Mouse (Mus musculus): Measurements from ENCODE around the gene Ankrd6. TPM values are rescaled to one million over a fixed set of nuclear protein-coding genes. Genes with fewer than 3 reads are reported as not detected.
"Not testable (repeated sequence)": the region's sequence is repeated elsewhere in the genome, so short reads cannot be mapped to it uniquely, and the experiment has no call there.

Ankrd6 gene
- 10.1 and 12.8 TPM in 2 replicates for polyA plus RNA-seq (2015; fragmentation: Nextera tagmentation; extraction: Ambion mirVana)

GRCm38 (mm10) chr4:32950356-32951034 is at the start of gene Ankrd6:
Gene Ankrd6 (minus strand): TSS chr4:32950841.
- peak; percentile 88 for DNase-seq (ENCODE audit: low spot score)

DNA sequence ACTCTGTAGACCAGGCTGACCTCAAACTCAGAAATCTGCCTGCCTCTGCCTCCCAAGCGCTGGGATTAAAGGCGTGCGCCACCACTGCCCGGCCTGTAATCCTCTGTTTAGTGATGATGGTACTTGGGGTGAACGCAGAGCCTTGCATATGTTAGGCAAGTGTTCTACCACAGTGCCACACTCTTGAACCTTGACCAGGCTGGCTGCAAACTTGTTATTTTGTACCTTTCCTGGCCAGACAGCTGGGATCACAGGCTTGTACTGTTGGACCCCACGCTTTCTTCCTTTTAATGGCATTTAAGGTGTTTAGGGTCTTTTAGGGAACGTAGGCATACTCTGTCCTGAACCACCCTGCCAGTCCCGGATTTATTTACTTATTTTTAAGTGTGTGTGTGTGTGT is 48.4 kb upstream of the Ankrd6 start:
- no peak for DNase-seq (ENCODE audit: low spot score)

DNA sequence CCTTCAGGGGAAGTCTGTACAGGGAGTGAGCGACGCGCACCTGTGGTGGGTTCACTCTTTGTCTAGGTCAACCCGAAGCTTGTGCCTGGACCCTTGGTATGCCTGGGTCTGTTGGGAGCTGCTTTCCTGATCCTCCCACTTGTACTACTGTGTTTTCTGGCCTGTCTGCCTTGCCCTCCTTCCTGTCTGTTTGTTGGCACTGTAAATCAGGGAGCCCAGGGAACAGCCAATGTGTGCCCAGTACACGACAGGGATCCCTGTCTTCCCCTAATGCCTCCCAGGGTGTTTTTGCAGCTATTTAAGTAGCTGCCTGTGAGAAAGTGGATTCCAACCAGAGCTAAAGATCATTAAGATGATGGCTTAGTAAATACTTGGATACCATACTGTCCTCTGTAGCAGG is 46.9 kb upstream of the Ankrd6 start:
- DNase-seq (ENCODE audit: low spot score), result no peak

GRCm38 (mm10) chr4:32996083-32996482 is 45.4 kb upstream of the Ankrd6 start:
- no peak for DNase-seq (ENCODE audit: low spot score)

DNA sequence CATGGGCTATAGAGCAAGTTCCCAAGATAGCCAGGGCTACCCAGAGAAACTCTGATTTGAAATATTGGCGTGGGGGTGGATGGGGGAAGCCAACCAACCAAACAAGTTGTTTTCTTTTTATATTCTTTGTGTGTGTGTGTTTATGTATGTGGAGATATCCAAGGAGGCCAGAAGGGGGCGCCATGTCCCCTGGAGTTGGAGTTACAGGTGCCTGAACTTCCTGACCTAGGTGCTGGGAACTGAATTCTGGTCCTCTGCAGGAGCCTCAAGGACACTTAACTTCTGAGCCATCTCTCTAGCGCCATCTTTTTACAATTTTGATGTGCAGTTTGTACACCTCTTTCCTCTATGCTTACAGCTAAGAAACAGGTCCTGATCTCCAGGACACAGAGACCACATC is 43.5 kb upstream of the Ankrd6 start:
- no peak for DNase-seq (ENCODE audit: low spot score)

GRCm38 (mm10) chr4:32989346-32989745 is 38.7 kb upstream of the Ankrd6 start:
- DNase-seq (ENCODE audit: low spot score), result no peak

DNA sequence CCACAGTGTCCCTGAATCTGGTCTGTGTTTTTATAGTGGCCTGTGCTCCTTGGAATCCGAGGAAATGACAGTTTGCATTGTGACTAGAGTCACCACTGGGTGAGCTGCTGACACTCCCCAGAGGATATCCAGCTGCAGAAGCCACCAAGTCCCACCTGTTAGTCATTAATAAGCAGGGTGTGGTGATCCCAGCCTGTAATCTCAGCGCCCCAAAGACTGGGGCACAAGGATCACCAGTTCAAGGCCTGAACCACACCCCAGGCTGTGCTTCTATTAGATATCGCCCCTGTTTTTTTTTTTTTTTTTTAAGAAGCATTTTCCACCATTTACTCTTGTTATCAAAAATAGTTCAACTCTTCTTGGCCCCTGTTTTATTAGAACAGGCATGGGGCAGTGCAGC is 36.4 kb upstream of the Ankrd6 start:
- no peak for DNase-seq (ENCODE audit: low spot score)

DNA sequence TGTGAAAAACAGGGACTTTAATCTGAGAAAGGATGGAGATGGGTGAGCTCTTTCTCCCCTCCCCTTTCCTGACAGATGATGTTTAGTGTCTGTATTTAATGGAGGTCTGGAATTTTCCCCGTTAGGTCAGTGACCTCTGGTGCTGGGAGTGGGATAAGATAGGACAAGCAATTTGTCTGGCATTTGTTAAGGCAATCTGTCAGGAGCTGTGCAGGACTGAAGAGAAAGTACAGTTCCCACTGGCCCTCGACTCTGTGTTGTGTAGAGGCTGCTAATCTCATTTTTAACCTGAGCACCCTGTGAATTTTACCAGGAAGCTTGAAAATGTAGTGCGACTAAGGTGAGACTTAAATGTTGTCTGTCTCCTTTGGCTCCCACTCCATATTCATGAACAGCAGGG is 35.0 kb upstream of the Ankrd6 start:
- DNase-seq (ENCODE audit: low spot score), result no peak

- DNase-seq (ENCODE audit: low spot score), result peak; percentile 59
Measured at GRCm38 (mm10) chr4:32984801-32985675, 34.4 kb upstream of the Ankrd6 start.

GRCm38 (mm10) chr4:32984242-32984641 is 33.6 kb upstream of the Ankrd6 start:
- DNase-seq (ENCODE audit: low spot score), result peak; percentile 38

GRCm38 (mm10) chr4:32983176-32984155 is 32.8 kb upstream of the Ankrd6 start:
- peak; percentile 81 for DNase-seq (ENCODE audit: low spot score)

DNA sequence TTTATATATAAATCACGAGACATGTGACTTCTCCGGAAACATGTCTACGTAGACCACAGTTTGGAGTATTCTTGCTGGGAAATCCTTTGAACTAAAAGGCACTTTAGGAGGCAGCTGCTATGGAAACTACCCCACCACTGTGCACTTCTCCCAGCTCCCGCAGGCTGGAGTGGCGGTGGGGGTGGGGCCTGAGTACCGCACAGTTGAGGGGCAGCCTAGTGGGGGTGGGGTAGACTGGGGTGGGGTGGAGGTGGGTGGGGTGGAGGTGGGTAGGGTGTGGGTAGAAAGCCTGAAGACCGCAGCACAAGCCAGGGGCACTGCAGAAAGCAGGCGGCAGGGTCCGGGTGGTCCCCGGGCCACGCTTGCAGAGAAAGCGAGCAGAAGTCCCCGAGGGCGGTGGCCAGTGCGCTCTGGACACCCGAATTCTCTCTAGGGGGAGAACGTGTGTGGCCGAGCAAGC is 32.1 kb upstream of the Ankrd6 start, which contains the start of gene Rragd:
Gene Rragd, plus strand, starts transcription at position 322 of the 460 bp plus-strand sequence.
- DNase-seq (ENCODE audit: low spot score), result peak; percentile 55

DNA sequence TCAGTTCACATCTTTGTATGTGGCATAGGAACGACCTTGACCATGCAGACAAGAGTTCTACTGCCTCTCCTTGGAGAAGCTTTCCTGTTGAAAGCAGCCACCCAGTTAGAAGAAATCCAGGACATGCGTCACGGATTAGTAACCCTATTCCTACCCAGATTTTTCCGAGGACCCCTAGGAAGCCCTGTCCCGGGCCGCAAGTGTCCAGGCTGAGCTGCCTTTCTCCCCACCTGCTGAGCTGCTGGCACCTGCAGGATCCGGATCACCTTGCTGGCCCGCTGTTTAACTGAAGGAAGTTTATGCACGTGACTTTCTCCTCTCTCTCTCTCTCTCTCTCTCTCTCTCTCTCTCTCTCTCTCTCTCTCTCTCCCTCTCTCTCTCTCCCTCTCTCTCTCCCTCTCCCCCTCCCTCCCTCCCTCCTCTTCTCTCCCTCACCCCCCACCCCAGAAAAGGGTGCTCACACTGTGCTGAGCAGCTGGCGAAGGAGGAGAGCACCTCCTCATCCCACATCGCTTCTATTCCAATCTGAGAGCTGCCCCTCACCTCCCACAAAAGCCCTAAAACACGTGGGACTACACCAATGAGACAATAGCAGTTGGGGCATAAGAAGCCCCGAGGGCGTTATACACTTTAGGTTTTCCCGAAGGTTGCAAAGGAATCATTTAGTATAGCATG is 31.5 kb upstream of the Ankrd6 start:
- DNase-seq (ENCODE audit: low spot score), result peak; percentile 21

DNA sequence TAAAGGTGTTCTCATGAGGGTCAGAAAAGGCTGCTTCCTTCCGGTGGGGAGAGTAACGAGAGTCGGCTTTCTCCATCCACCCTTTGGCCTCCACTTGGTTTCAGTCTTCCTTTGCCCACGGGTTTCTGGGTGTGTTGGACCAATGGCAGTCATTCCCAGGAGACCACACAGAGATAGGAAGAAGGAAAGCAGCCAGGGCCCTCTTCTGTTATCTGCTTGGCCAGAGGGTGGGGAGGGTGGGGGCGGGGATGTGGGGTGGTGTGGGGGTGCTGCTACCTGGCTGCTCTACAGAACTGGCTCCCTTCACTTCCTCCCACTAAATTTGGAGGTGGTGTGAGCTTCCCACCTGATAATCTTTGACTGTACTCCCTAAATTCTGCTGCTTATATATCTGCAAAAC is 31.0 kb upstream of the Ankrd6 start:
- no peak for DNase-seq (ENCODE audit: low spot score)

DNA sequence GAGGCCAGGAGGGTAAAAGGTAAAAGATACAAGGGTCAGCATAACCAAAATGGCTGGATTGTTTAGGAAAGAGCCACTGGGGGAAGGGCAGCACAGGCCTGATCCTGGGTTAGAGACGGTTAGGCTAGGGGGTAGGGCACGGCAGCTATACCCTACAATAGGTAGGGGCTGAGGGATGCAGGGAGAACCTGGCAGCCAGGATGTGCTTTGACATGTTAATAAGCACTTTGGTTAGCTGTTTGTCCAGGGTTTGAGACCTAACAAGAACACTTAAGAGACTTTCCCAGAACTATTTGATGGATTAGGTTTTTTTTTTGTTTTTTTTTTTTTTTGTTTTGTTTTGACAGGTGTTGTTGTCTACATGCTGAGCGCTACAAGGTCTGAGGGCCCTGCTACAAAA is 29.4 kb upstream of the Ankrd6 start:
- DNase-seq (ENCODE audit: low spot score), result no peak

- no peak for DNase-seq (ENCODE audit: low spot score)
Measured at GRCm38 (mm10) chr4:32977331-32977730, 26.7 kb upstream of the Ankrd6 start.

DNA sequence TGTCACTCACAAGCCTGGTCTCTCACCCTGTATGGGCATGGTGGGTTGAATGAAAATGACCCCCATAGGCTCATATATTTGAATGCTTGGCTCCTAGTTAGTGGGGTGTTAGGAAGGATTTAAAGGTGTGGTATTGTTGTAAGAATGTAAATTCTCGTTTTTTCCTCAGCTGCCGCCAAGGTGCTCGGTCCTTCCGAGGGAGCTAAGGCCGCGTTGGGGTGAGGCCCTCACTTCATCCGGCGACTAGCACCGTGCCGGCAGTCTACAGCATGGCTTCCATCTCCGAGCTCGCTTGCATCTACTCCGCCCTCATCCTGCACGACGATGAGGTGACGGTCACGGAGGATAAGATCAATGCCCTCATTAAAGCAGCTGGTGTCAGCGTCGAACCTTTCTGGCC is 14.0 kb upstream of the Ankrd6 start:
- DNase-seq (ENCODE audit: low spot score), result not testable (repeated sequence)

GRCm38 (mm10) chr4:32961394-32961793 is 10.8 kb upstream of the Ankrd6 start:
- DNase-seq (ENCODE audit: low spot score), result no peak

DNA sequence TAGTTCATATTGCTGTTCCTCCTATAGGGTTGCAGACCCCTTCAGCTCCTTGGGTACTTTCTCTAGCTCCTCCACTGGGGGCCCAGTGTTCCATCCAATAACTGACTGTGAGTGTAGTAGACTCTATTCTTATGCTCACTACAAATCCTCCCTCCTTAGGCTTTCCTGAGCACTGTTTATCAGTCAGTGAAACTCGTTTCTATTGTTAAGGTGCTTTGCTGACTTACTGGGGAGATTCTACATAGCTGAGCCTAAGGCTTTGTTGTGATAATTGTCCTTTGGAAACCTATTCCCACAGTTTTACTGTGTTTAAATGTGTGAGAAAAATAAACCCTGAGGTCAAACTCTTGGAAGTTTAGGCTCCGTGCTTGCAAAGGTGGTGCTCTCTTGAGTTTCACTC is 5.8 kb upstream of the Ankrd6 start:
- no peak for DNase-seq (ENCODE audit: low spot score)

DNA sequence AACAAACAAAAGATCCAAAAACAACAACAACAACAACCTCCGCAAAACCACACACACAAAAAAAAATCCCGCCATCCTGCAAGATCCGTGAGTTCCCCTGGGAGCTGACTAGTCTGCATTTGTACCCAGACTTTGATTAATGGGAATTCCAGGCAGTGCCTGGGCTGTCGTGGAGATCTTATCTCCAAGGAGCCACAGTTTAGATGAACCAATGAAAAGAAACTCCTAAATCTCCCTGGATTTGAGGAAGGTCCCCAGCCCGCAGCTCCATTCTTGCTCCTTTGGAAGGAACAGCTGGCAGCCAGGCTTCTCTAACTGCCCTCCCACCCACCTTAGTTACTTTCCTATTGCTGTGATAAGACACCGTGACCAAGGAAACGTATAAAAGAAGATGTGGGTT is 2.0 kb upstream of the Ankrd6 start:
- DNase-seq (ENCODE audit: low spot score), result no peak

All from thymus, postnatal 0 days (tissue).